Mouse (Mus musculus): ENCODE measurements around the gene Vapa. TPM values are rescaled to one million over a fixed set of nuclear protein-coding genes. Genes with fewer than 3 reads are reported as not detected.

Gene Vapa
- polyA plus RNA-seq, 2 experiments, result 53.0 to 192 TPM

DNA sequence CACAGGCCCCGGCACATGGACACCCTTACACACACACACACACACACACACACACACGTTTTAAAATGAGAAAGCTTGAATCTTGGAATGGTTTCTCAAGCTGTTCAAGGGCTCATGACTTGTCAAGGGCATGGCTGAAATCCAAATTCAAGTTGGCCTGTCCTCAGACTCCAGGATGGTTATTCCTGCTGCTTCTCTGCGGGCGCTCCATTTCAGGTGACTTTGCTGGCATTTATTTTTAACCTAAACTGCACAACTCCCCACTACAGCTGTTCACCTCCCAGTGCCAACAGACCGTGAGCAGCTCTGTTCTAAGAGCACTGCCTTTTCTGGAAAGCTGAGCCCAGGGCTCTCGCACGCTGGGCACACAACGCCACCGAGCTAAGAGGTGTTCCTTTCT lies 41.5 kb downstream of the Vapa start:
- Histone ChIP-seq H3K4me2 (replicated peaks; ENCODE audit: low read depth, low read length, severe bottlenecking) (no peak overlapping the region), H3K27ac (replicated peaks; ENCODE audit: low read depth, low read length) (no peak overlapping the region), H3K9me3 (ENCODE audit: control insufficient read depth, low read length) (no peaks in the 10 kb centered on the region), H3K27me3 (ENCODE audit: control insufficient read depth, insufficient read depth, low read length) (no peaks in the 10 kb centered on the region), H3K4me1 (ENCODE audit: control insufficient read depth, insufficient read depth, low read length) (no peaks in the 10 kb centered on the region), H3K9ac (ENCODE audit: low read depth, low read length, severe bottlenecking) (no peak overlapping the region), H3K36me3 (ENCODE audit: control insufficient read depth, insufficient read depth, low read length) (peaks cover under 1% of the 10 kb centered on the region; the same call in 1 of the 2 replicates), H3K4me3 (replicated peaks; ENCODE audit: low read length) (no peak overlapping the region)
- TF ChIP-seq POLR2A (IDR thresholded peaks at IDR 0.05; ENCODE audit: borderline replicate concordance, extremely low read depth, insufficient read depth, insufficient read length), result no peak
- ATAC-seq (ENCODE audit: low FRiP score, low read depth), result no peak
- no peak for DNase-seq (ENCODE audit: low spot score)
- 76% methylated on average over 9 of the region's 9 CpGs for WGBS

- no peaks in the 10 kb centered on the region; the same call in 1 of the 2 replicates for H3K36me3 ChIP-seq (ENCODE audit: control insufficient read depth, insufficient read depth, low read length)
- no peak overlapping the region for H3K4me2 ChIP-seq (replicated peaks; ENCODE audit: low read depth, low read length, severe bottlenecking)
- H3K4me1 ChIP-seq (ENCODE audit: control insufficient read depth, insufficient read depth, low read length), result no peaks in the 10 kb centered on the region
- no peaks in the 10 kb centered on the region for H3K27me3 ChIP-seq (ENCODE audit: control insufficient read depth, insufficient read depth, low read length)
- DNase-seq (ENCODE audit: low spot score), result no peak
- 90% methylated on average over 8 of the region's 8 CpGs for WGBS
- H3K9ac ChIP-seq (ENCODE audit: low read depth, low read length, severe bottlenecking), result no peak overlapping the region
- no peak overlapping the region for H3K27ac ChIP-seq (replicated peaks; ENCODE audit: low read depth, low read length)
- no peak for TF ChIP-seq POLR2A (IDR thresholded peaks at IDR 0.05; ENCODE audit: borderline replicate concordance, extremely low read depth, insufficient read depth, insufficient read length)
- ATAC-seq (ENCODE audit: low FRiP score, low read depth), result no peak
- H3K9me3 ChIP-seq (ENCODE audit: control insufficient read depth, low read length), result no peaks in the 10 kb centered on the region
- no peak overlapping the region for H3K4me3 ChIP-seq (replicated peaks; ENCODE audit: low read length)
Measured at GRCm38 (mm10) chr17:65571466-65571865, 41.9 kb downstream of the Vapa start.

- H3K27ac ChIP-seq (replicated peaks; ENCODE audit: low read depth, low read length), result no peak overlapping the region
- no peak overlapping the region for H3K9ac ChIP-seq (ENCODE audit: low read depth, low read length, severe bottlenecking)
- WGBS, result 73% methylated on average over 5 of the region's 5 CpGs
- no peaks in the 10 kb centered on the region for H3K9me3 ChIP-seq (ENCODE audit: control insufficient read depth, low read length)
- H3K4me2 ChIP-seq (replicated peaks; ENCODE audit: low read depth, low read length, severe bottlenecking), result no peak overlapping the region
- no peak for TF ChIP-seq POLR2A (IDR thresholded peaks at IDR 0.05; ENCODE audit: borderline replicate concordance, extremely low read depth, insufficient read depth, insufficient read length)
- no peak for ATAC-seq (ENCODE audit: low FRiP score, low read depth)
- DNase-seq (ENCODE audit: low spot score), result no peak
- H3K36me3 ChIP-seq (ENCODE audit: control insufficient read depth, insufficient read depth, low read length), result no peaks in the 10 kb centered on the region
- no peaks in the 10 kb centered on the region for H3K27me3 ChIP-seq (ENCODE audit: control insufficient read depth, insufficient read depth, low read length)
- H3K4me3 ChIP-seq (replicated peaks; ENCODE audit: low read length), result no peak overlapping the region
- 0 out of 2 replicates have a peak, but pooled peaks cover 3% of the 10 kb centered on the region for H3K4me1 ChIP-seq (ENCODE audit: control insufficient read depth, insufficient read depth, low read length)
Measured at GRCm38 (mm10) chr17:65564189-65564588, 49.2 kb downstream of the Vapa start.

DNA sequence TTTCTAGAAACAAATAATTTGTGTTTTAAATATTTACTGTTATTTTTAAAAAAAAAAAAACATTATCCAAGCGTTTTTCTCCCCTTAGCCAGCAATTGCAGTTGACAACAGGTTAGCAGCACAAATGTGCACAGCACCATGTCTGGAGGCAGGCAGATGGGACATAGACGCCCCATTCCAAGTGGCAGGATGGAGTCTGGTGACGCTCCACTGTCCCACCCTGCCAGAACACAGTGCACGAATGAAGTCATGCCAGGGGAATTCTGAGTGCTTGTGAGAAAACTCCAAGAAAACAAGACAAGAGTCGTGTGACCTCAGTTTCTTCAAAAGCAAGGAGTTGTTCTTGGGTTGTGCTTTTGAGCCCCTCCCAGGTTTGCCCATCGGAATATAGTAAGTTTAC lies 50.0 kb downstream of the Vapa start:
- no peak overlapping the region for H3K4me3 ChIP-seq (replicated peaks; ENCODE audit: low read length)
- no peak for ATAC-seq (ENCODE audit: low FRiP score, low read depth)
- TF ChIP-seq POLR2A (IDR thresholded peaks at IDR 0.05; ENCODE audit: borderline replicate concordance, extremely low read depth, insufficient read depth, insufficient read length), result no peak
- H3K27ac ChIP-seq (replicated peaks; ENCODE audit: low read depth, low read length), result no peak overlapping the region
- no peaks in the 10 kb centered on the region for H3K36me3 ChIP-seq (ENCODE audit: control insufficient read depth, insufficient read depth, low read length)
- 0 out of 2 replicates have a peak, but pooled peaks cover 3% of the 10 kb centered on the region for H3K4me1 ChIP-seq (ENCODE audit: control insufficient read depth, insufficient read depth, low read length)
- DNase-seq (ENCODE audit: low spot score), result no peak
- no peaks in the 10 kb centered on the region for H3K27me3 ChIP-seq (ENCODE audit: control insufficient read depth, insufficient read depth, low read length)
- no peak overlapping the region for H3K9ac ChIP-seq (ENCODE audit: low read depth, low read length, severe bottlenecking)
- 57% methylated on average over 6 of the region's 6 CpGs for WGBS
- no peak overlapping the region for H3K4me2 ChIP-seq (replicated peaks; ENCODE audit: low read depth, low read length, severe bottlenecking)
- no peaks in the 10 kb centered on the region for H3K9me3 ChIP-seq (ENCODE audit: control insufficient read depth, low read length)

DNA sequence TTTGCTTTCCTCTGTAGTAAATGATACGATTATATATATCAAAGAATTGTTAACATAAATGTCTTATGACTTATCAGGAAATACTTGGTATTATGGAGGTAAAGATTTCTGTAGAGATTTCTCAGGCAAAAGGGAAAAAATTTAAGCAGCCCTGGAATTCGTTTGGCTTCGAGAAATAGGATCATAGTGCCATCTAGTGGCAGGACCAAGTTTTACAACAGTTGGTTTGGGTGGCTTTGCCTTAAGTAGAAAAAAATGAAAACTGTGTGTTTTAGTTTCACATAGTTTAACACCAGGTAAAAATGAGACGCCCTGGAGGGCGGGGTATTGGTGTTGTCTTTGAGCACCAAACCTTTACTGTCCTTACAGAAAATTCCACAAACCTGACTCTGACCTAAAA lies 50.6 kb downstream of the Vapa start:
- H3K9ac ChIP-seq (ENCODE audit: low read depth, low read length, severe bottlenecking), result no peak overlapping the region
- H3K9me3 ChIP-seq (ENCODE audit: control insufficient read depth, low read length), result no peaks in the 10 kb centered on the region
- H3K36me3 ChIP-seq (ENCODE audit: control insufficient read depth, insufficient read depth, low read length), result no peaks in the 10 kb centered on the region
- ATAC-seq (ENCODE audit: low FRiP score, low read depth) (no peak), DNase-seq (ENCODE audit: low spot score) (peak; percentile 88)
- TF ChIP-seq POLR2A (IDR thresholded peaks at IDR 0.05; ENCODE audit: borderline replicate concordance, extremely low read depth, insufficient read depth, insufficient read length), result no peak
- no peaks in the 10 kb centered on the region for H3K27me3 ChIP-seq (ENCODE audit: control insufficient read depth, insufficient read depth, low read length)
- no peak overlapping the region for H3K4me2 ChIP-seq (replicated peaks; ENCODE audit: low read depth, low read length, severe bottlenecking)
- H3K27ac ChIP-seq (replicated peaks; ENCODE audit: low read depth, low read length), result no peak overlapping the region
- WGBS, result 3% methylated on average over 5 of the region's 5 CpGs
- 0 out of 2 replicates have a peak, but pooled peaks cover 3% of the 10 kb centered on the region for H3K4me1 ChIP-seq (ENCODE audit: control insufficient read depth, insufficient read depth, low read length)
- no peak overlapping the region for H3K4me3 ChIP-seq (replicated peaks; ENCODE audit: low read length)
